Mouse (Mus musculus): ENCODE data around the gene Arf6. TPM values are rescaled to one million over a fixed set of nuclear protein-coding genes. Genes with fewer than 3 reads are reported as not detected.
A peak's percentile ranks its signal among the peaks of the same experiment; 100 is the strongest.
"Not testable (repeated sequence)": the region's sequence is repeated elsewhere in the genome, so short reads cannot be mapped to it uniquely, and the experiment has no call there.

Arf6 gene
- total RNA-seq (2021): 10 to 100 TPM; 19.1 to 26.3 TPM
- long read RNA-seq, experiment 1, transcript Arf6-201 (2 exons, 1,534 nt): major isoform, 35 of 38 reads
- long read RNA-seq, experiment 1, partial matches to known transcripts: 0 of 38 reads
- long read RNA-seq, experiment 1, other reads (novel, unspliced or antisense): 3 of 38 reads
- long read RNA-seq, experiment 2, transcript Arf6-201 (2 exons, 1,534 nt): major isoform, 36 of 42 reads
- long read RNA-seq, experiment 2, partial matches to known transcripts: 0 of 42 reads
- long read RNA-seq, experiment 2, other reads (novel, unspliced or antisense): 6 of 42 reads

GRCm38 (mm10) chr12:69371854-69372671 lies at the start of gene Arf6, which contains the start of gene Gm9887:
Arf6 (plus strand) TSS chr12:69372150.
Gm9887 (minus strand) TSS chr12:69372458.
- peak; percentile 98 for DNase-seq (ENCODE audit: low spot score)

DNA sequence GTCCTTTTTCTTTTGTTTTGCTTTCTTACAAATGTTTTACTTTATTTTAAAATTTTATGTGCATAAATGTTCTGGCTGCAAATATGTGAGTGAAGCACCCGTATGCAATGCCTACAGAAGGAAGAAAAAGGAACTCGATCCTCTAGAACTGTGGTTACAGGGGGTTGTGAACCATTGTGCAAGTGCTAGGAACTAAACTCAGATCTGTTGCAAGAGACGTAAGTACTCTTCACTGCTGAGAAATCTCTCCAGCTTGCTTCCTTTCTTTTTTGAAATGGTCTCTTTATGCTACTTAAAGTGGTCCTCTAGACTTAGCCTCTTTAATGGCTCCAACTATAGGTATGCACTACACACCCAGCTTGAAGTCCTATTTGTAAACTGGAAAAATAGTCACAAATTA lies 40.8 kb upstream of the Arf6 start:
- no peak for DNase-seq (ENCODE audit: low spot score)

GRCm38 (mm10) chr12:69332147-69332546 lies 39.8 kb upstream of the Arf6 start:
- no peak for DNase-seq (ENCODE audit: low spot score)

DNA sequence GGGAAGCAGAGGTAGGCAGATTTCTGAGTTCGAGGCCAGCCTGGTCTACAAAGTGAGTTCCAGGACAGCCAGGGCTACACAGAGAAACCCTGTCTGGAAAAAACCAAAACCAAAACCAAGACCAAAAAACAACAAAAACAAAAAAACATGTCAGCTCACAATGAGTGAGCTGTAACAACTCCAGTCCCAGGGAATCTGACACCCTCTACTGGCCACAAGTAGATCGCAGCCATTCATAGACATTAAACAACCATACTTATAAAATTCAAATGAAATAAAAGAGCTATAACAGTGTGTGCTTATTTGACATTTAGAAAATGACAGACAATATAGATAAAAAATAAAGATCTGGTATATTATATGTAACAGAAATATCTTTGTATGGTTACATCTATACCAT lies 38.4 kb upstream of the Arf6 start:
- peak; percentile 32 for DNase-seq (ENCODE audit: low spot score)

DNA sequence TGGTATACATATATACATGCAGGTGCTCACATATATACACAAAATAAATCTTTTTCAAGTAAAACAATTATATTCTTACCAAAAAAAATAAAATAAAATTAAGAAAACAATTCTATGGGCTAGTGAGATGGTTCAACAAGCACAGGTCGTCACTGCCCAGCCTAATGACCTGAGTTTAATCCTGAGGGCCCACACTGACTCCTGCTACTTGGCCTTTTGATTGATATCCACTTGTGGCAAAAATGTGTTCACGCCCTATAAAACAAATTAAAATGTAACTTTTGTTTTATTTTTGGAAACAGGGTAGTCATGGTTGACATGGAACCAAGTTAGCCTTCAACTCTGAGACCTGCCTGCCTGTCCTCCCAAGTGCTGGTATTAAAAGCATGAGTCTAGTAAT lies 22.0 kb upstream of the Arf6 start:
- DNase-seq (ENCODE audit: low spot score): no peak

- no peak for DNase-seq (ENCODE audit: low spot score)
Observed at GRCm38 (mm10) chr12:69351685-69352084, 20.3 kb upstream of the Arf6 start.

- peak; percentile 91 for DNase-seq (ENCODE audit: low spot score)
Observed at GRCm38 (mm10) chr12:69356546-69357299, 15.2 kb upstream of the Arf6 start, which contains the start of gene Nemf. Nemf (minus strand) TSS chr12:69357165.

DNA sequence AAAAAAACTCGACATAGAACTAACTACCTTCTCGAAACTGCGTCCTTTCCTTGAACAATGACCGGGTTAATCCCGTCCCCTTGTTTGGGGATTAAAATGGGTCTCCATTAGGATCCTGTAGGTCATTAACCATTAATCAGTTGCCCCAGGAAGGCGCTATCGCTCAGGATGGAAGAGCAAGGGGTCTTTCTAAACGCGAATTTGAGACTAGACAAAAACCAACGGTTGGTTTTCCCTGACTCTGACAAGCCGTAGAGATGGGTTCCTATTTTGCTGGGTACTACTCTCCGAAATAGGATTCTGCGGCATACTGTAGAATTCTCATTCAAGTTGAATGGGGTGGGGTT lies 14.7 kb upstream of the Arf6 start:
- no peak for DNase-seq (ENCODE audit: low spot score)

- peak; percentile 62 for DNase-seq (ENCODE audit: low spot score)
Observed at GRCm38 (mm10) chr12:69360655-69360996, 11.3 kb upstream of the Arf6 start.

DNA sequence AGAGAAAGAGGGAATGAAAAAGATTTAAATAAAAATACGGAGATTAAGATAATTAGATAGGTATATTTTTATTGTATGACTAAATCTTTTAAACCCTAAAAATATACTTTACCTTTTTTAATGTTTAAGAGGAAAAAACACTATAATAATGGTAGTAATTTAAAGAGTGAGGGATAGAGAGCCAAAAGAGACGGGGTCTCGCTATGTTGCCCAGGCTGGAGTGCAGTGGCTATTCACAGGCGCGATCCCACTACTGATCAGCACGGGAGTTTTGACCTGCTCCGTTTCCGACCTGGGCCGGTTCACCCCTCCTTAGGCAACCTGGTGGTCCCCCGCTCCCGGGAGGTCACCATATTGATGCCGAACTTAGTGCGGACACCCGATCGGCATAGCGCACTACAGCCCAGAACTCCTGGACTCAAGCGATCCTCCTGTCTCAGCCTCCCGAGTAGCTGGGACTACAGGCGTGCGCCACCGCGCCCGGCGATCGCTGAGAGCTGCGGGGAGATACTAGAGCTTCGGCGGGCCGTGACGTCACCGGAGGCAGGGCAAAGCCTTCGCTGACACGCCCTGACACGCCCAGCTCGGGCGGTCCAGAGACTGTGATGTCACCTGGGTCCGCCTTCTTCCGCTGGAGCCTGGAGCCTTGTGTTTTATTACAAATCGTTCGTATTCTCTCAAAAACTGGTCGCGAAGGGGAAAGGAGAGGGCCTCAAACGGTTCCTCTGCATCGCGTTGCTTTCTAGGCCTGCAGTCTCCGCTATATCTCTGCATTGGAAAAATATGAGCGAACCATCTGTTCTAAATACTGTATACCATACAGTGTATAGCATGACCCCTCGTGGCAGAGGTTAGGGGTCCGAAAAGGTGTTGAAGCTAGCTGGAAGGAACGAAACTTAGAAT lies 10.7 kb upstream of the Arf6 start:
- DNase-seq (ENCODE audit: low spot score): peak; percentile 98

DNA sequence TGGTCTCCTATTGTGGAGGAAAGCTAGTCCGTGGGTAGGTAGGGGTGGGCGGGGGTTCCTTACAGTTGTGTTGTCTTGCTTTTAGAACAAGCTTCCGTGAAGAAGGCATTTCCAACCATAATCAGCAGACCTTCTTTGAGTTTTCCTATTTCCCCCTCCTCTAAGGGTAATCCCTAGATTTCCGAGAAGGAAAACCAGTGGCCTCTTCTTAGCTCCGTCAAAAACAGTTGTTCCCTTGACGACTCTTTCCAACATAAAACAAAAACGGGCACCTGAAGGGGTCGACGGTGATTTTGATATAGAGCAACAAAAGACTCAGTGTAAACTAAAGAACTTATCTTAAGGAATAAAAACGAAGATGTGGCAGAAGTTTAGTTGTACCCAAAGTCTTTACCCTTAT lies 10.0 kb upstream of the Arf6 start:
- no peak for DNase-seq (ENCODE audit: low spot score)

- no peak for DNase-seq (ENCODE audit: low spot score)
Observed at GRCm38 (mm10) chr12:69362388-69362787, 9.6 kb upstream of the Arf6 start.

- not testable (repeated sequence) for DNase-seq (ENCODE audit: low spot score)
Observed at GRCm38 (mm10) chr12:69363110-69363509, 8.8 kb upstream of the Arf6 start.

DNA sequence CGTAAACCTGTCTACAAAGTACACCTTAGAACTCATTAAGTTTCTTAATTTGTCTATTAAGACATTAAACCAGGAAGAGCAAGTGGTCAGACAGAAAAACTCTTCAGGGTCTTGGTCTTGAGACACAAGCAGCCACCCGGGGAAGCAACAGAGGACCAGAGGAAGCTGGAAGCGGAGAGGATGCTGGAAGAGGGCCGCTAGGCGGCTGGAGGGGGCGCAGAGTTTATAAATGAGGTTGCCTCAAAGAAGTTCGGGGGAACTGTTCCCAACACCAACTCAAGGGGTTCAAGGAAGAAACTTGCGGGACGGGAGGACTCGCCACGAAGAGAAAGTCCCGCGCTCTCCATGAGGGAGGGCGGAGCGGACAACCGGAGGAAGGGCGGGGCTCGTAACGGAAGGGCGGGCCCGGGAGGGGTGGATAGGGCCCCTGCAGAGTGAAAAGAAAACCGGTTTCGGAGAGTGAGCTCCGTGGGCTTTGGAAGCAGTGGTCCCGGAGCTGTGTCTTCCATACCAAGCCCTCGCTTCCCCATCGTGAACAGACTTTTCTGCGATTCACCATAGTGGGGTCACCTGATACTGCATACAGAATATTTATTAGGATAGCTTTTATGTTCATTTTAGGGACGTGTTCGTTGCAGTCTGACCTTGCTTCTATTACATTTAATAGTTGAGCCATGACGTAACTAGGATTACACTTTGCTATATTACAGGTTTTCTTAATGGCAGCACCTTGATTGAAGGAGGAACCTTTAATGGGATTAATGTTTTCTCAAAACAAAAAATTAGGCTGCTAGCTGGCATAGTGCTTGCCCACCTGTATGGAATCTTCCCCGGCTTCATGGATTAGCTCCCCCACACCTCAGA lies 7.8 kb upstream of the Arf6 start:
- peak; percentile 85 for DNase-seq (ENCODE audit: low spot score)

- DNase-seq (ENCODE audit: low spot score): no peak
Observed at GRCm38 (mm10) chr12:69365757-69366156, 6.2 kb upstream of the Arf6 start.

GRCm38 (mm10) chr12:69366424-69366823 lies 5.5 kb upstream of the Arf6 start:
- DNase-seq (ENCODE audit: low spot score): no peak

- no peak for DNase-seq (ENCODE audit: low spot score)
Observed at GRCm38 (mm10) chr12:69367557-69367956, 4.4 kb upstream of the Arf6 start.

DNA sequence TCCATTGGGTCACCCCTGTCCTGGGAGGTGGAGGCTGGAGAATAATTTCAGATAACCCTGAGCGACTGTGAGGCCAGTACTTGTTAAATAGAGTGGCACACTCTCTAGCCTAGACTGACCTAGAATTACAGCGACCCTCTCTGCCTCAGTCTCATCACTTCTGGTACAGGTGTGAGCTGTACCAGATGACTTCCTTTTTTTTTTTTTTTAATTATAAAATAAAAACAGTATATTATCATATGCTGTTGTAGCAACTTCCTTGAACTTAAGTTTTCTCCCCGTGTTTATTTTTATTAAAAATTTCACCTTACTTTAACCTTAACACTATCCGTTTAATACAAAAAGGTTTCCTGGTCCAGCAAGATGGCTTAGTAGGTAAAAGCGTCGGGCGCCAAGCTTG lies 1.0 kb upstream of the Arf6 start:
- no peak for DNase-seq (ENCODE audit: low spot score)

DNA sequence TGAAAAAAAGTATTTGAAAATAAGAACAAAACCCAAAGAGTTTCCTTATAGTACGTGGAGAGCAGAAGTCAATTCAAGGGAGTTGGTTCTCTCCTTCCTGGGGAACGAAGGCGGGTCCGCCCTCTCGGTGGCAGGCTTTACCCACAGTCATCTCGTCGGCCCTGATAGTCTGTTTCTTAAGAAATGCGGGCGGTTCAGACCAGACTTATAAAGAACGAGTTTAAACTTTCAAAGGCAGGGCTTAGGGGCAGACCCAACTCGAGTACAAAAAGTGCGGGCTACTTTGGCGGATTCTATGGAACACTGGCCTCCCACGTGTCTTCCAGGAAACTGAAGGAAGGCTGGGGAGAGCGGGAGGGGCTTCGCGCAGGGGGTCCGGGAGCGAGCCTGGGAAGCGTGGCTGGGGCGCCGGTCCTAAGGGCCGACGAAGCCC lies 513 bp upstream of the Arf6 start:
- DNase-seq (ENCODE audit: low spot score): no peak

GRCm38 (mm10) chr12:69372731-69373331 lies 881 bp downstream of the Arf6 start:
- peak; percentile 14 for DNase-seq (ENCODE audit: low spot score)
